Mouse (Mus musculus) testis, adult 2 months (tissue): ENCODE data around the gene Arhgef38. TPM values are rescaled to one million over a fixed set of nuclear protein-coding genes. Genes with fewer than 3 reads are reported as not detected.

Experiments
- H3K27ac ChIP-seq: fragments of 200-500 bp; 2 replicates; pipeline ENCODE4 v1.5.1; 2012; ENCODE audit warnings: low read depth, low read length; ENCODE audit not compliant: control insufficient read depth, insufficient read depth
- H3K27me3 ChIP-seq: fragments of 200-500 bp; 2 replicates; pipeline ENCODE4 v1.6.1; 2012; ENCODE audit warnings: mild to moderate bottlenecking, low read length, moderate library complexity; ENCODE audit not compliant: control insufficient read depth, insufficient read depth
- H3K36me3 ChIP-seq: fragments of 200-500 bp; 2 replicates; pipeline ENCODE4 v1.6.1; 2012; ENCODE audit warnings: mild to moderate bottlenecking, low read length; ENCODE audit not compliant: control insufficient read depth, insufficient read depth
- H3K4me1 ChIP-seq: fragments of 200-500 bp; 2 replicates; pipeline ENCODE4 v1.6.1; 2012; ENCODE audit warnings: low read length; ENCODE audit not compliant: control insufficient read depth, insufficient read depth
- H3K4me3 ChIP-seq: fragments of 200-500 bp; 2 replicates; pipeline ENCODE4 v1.5.1; 2012; ENCODE audit warnings: low read depth, mild to moderate bottlenecking, low read length, moderate library complexity, mixed read lengths; ENCODE audit not compliant: control insufficient read depth
- CTCF ChIP-seq: fragments of 200-500 bp; IDR thresholded peaks from 2 replicates; pipeline ENCODE4 v1.5.1; 2012; ENCODE audit warnings: low read depth, mild to moderate bottlenecking, inconsistent platforms, low read length, moderate library complexity; ENCODE audit not compliant: control insufficient read depth, insufficient read depth, insufficient replicate concordance
- POLR2A ChIP-seq: fragments of 200-500 bp; IDR thresholded peaks from 2 replicates; pipeline ENCODE4 v1.6.1; 2012; ENCODE audit warnings: low read depth, mild to moderate bottlenecking, inconsistent platforms, low read length, moderate library complexity; ENCODE audit not compliant: control insufficient read depth
- polyA plus RNA-seq: library from polyadenylated mRNA; depleted of rRNA; stranded (reverse); fragments of >200 nt; gene quantifications from 2 replicates; pipeline ENCODE4 v1.2.3, GENCODE M21; 2012

The Arhgef38 gene
- polyA plus RNA-seq, 1 experiment = not detected

- no peak for TF ChIP-seq POLR2A
- no peak for TF ChIP-seq CTCF
- no peak overlapping the region for H3K27ac ChIP-seq
- no peaks in the 10 kb centered on the region for H3K27me3 ChIP-seq
- no peaks in the 10 kb centered on the region for H3K36me3 ChIP-seq
- no peaks in the 10 kb centered on the region for H3K4me1 ChIP-seq
- no peak overlapping the region for H3K4me3 ChIP-seq
Observed at GRCm38 (mm10) chr3:133202171-133202570, 32.6 kb downstream of the Arhgef38 start.

GRCm38 (mm10) chr3:133188930-133189329 lies 45.8 kb downstream of the Arhgef38 start:
- TF ChIP-seq POLR2A = no peak
- no peak for TF ChIP-seq CTCF
- no peak overlapping the region for H3K27ac ChIP-seq
- H3K36me3 ChIP-seq = no peaks in the 10 kb centered on the region
- no peaks in the 10 kb centered on the region for H3K4me1 ChIP-seq
- H3K27me3 ChIP-seq = no peaks in the 10 kb centered on the region
- H3K4me3 ChIP-seq = no peak overlapping the region

- Histone ChIP-seq H3K27ac (no peak overlapping the region), H3K36me3 (no peaks in the 10 kb centered on the region), H3K4me3 (no peak overlapping the region), H3K4me1 (no peaks in the 10 kb centered on the region), H3K27me3 (no peaks in the 10 kb centered on the region)
- TF ChIP-seq CTCF = no peak
- TF ChIP-seq POLR2A = no peak
Observed at GRCm38 (mm10) chr3:133187524-133187923, 47.2 kb downstream of the Arhgef38 start.

GRCm38 (mm10) chr3:133176033-133176750 lies 58.6 kb downstream of the Arhgef38 start:
- H3K27me3 ChIP-seq = no peaks in the 10 kb centered on the region
- H3K4me3 ChIP-seq = no peak overlapping the region
- H3K36me3 ChIP-seq = no peaks in the 10 kb centered on the region
- no peak overlapping the region for H3K27ac ChIP-seq
- TF ChIP-seq POLR2A (no peak), CTCF (no peak)
- no peaks in the 10 kb centered on the region for H3K4me1 ChIP-seq

GRCm38 (mm10) chr3:133172291-133172690 lies 62.5 kb downstream of the Arhgef38 start:
- H3K36me3 ChIP-seq = no peaks in the 10 kb centered on the region
- no peak overlapping the region for H3K27ac ChIP-seq
- no peaks in the 10 kb centered on the region for H3K4me1 ChIP-seq
- no peak for TF ChIP-seq POLR2A
- TF ChIP-seq CTCF = no peak
- no peak overlapping the region for H3K4me3 ChIP-seq
- no peaks in the 10 kb centered on the region for H3K27me3 ChIP-seq

- H3K36me3 ChIP-seq = no peaks in the 10 kb centered on the region
Observed at GRCm38 (mm10) chr3:133169737-133170136, 65.0 kb downstream of the Arhgef38 start.

GRCm38 (mm10) chr3:133167550-133167949 lies 67.2 kb downstream of the Arhgef38 start:
- Histone ChIP-seq H3K36me3 (no peaks in the 10 kb centered on the region), H3K4me1 (no peaks in the 10 kb centered on the region), H3K27ac (no peak overlapping the region), H3K4me3 (no peak overlapping the region), H3K27me3 (no peaks in the 10 kb centered on the region)
- no peak for TF ChIP-seq POLR2A
- TF ChIP-seq CTCF = no peak

More at GRCm38 (mm10) chr3:133169737-133170136, 65.0 kb downstream of the Arhgef38 start:
- Histone ChIP-seq H3K27me3 (no peaks in the 10 kb centered on the region), H3K4me1 (no peaks in the 10 kb centered on the region), H3K27ac (no peak overlapping the region), H3K4me3 (no peak overlapping the region)
- no peak for TF ChIP-seq CTCF
- no peak for TF ChIP-seq POLR2A
